Mouse (Mus musculus): ENCODE data around the gene Acad9.

DNA sequence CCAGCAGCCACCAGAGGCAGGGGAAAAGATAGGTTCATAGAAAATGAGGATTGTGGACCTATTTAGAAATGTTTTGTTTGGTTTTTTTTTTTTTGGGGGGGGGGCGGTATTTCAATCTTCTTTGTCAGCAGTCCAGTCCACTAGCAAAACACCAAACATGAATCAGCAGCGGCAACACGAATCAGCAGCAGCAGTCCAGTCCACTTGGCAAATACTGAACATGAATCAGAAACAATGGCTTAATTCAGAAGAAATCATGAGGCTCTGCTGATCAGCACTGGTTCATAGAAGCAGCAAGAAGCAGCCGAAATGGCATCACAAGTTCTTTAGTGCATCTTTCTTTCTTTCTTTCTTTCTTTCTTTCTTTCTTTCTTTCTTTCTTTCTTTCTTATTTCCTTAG, 50.3 kb downstream of the Acad9 start:
- TF ChIP-seq GATA1 (IDR thresholded peaks at IDR 0.05; ENCODE audit: low read length) (no peak), TAL1 (IDR thresholded peaks at IDR 0.05; ENCODE audit: low read length) (no peak)
